Mouse (Mus musculus): ENCODE measurements around the gene Rtkn. TPM values are rescaled to one million over a fixed set of nuclear protein-coding genes. Genes with fewer than 3 reads are reported as not detected.
A peak's percentile ranks its signal among the peaks of the same experiment; 100 is the strongest.

The Rtkn gene
- polyA plus RNA-seq, 1 experiment from 2014 or later, result 23.6 TPM

DNA sequence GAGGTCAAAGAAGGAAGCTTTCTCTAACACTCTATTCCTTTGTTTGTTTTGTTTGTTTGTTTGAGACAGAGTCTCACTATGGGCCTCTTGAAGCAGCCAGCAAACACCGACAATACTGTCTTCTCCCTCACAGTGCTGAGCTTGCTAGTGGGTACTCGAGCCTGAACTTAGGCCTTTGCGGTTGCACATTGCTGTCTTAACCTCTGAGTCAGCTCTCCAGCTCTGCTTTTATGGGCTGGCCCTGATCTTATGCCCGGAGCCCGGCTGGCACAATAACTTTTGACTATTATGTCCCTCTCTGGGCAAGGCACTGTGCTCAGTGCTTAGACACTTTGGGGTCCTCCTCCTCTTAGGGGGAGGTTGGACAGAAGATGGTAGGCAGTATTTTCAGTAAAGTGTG, 34.6 kb downstream of the Rtkn start:
- peaks cover 8% of the 10 kb centered on the region; the same call in 1 of the 2 replicates for H3K4me1 ChIP-seq (replicated peaks)
- no peaks in the 10 kb centered on the region for H3K9me3 ChIP-seq
- no peaks in the 10 kb centered on the region for H3K27me3 ChIP-seq (replicated peaks)
- H3K27ac ChIP-seq, result no peak overlapping the region
- H3K4me2 ChIP-seq (replicated peaks), result no peak overlapping the region
- WGBS, result 73% methylated on average over 5 of the region's 5 CpGs
- no peaks in the 10 kb centered on the region for H3K36me3 ChIP-seq
- no peak overlapping the region for H3K9ac ChIP-seq
- no peak for ATAC-seq
- no peak overlapping the region for H3K4me3 ChIP-seq (replicated peaks)

DNA sequence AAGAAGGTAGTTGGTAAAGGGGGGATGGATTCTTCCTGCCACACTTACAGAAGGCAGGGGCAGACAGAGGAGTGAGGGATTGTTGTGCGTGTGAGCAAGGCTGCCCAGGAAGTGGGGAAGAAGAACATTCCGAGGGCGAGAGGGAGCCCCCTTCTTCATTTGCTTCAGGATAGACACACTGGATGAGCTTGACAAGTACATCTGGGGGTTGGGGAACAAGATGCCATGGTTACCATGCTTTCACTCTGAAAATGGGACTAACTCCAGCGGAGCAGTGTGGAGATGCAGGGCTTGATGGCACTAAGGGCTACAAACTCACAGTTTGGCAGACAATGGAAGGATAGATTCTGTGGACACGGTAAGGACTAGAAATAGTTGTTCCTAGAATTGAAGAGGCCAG, 35.8 kb downstream of the Rtkn start:
- H3K4me1 ChIP-seq (replicated peaks), result peaks cover 5% of the 10 kb centered on the region; the same call in 1 of the 2 replicates
- H3K36me3 ChIP-seq, result no peaks in the 10 kb centered on the region
- no peak overlapping the region for H3K27ac ChIP-seq
- no peaks in the 10 kb centered on the region for H3K27me3 ChIP-seq (replicated peaks)
- WGBS, result 77% methylated on average over 5 of the region's 5 CpGs
- no peak for ATAC-seq
- no peak overlapping the region for H3K4me2 ChIP-seq (replicated peaks)
- no peak overlapping the region for H3K9ac ChIP-seq
- H3K4me3 ChIP-seq (replicated peaks), result no peak overlapping the region
- no peaks in the 10 kb centered on the region for H3K9me3 ChIP-seq

DNA sequence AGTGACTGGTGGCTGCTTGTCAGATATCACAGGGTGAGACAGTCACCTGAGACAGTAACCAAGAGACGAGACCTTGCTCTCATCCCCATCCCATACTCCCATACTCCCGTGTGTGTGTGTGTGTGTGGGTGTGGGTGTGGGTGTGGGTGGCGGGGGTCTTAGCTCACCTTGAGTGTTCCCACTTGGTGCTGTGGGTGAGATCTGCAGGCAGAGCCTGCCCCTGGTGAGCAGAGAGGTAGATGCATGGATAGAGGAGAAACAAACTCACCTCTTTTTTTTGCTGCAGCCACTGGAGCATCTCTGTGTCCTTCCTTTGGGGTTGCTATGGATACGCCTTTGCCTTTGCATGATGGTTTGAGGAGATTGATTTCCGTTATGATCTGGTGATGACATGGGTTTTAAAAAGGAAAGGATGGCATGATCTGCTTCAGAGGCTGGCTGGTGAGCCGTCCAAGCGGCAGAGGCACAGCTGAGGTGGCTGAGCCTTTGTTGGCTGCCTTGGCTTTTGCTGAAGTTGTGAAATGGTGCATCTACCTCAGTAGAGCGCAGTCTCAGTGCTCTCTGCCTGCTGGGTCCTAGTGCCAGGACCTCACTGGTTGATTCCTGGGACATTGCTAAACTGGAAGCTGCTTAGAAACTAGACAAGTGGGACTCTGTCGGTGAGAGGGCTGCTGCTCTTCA, 37.1 kb downstream of the Rtkn start:
- no peak overlapping the region for H3K27ac ChIP-seq
- H3K9ac ChIP-seq, result no peak overlapping the region
- no peak overlapping the region for H3K4me2 ChIP-seq (replicated peaks)
- no peak overlapping the region for H3K4me3 ChIP-seq (replicated peaks)
- peaks cover 5% of the 10 kb centered on the region; the same call in 1 of the 2 replicates for H3K4me1 ChIP-seq (replicated peaks)
- H3K36me3 ChIP-seq, result no peaks in the 10 kb centered on the region
- ATAC-seq, result no peak
- H3K9me3 ChIP-seq, result no peaks in the 10 kb centered on the region
- 71% methylated on average over 9 of the region's 9 CpGs for WGBS
- no peaks in the 10 kb centered on the region for H3K27me3 ChIP-seq (replicated peaks)

DNA sequence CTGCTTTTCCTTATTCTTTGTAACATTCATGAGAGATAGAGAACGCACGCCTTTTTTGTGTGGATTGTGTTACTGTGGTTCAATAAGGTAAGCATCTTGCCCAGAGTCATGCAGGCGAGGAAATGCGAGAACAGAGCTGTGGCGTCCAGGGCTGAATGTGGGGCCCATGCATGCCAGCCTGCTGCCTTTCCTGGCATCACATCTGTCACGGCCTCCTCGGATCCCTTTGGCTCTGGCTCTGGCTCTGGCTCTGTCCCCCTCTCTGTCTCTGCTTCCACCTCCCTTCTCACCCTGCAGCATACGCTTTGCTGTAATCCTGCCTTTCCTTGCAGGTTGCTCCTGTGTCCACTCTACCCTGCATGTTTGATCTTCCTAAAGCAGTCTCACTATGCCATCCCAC, 40.7 kb downstream of the Rtkn start:
- Histone ChIP-seq H3K4me3 (replicated peaks) (no peak overlapping the region), H3K4me1 (replicated peaks) (peaks cover 12% of the 10 kb centered on the region), H3K27ac (no peak overlapping the region), H3K36me3 (no peaks in the 10 kb centered on the region), H3K9ac (no peak overlapping the region), H3K9me3 (no peaks in the 10 kb centered on the region), H3K4me2 (replicated peaks) (no peak overlapping the region), H3K27me3 (replicated peaks) (no peaks in the 10 kb centered on the region)
- WGBS, result 86% methylated on average over 8 of the region's 8 CpGs
- ATAC-seq, result no peak

DNA sequence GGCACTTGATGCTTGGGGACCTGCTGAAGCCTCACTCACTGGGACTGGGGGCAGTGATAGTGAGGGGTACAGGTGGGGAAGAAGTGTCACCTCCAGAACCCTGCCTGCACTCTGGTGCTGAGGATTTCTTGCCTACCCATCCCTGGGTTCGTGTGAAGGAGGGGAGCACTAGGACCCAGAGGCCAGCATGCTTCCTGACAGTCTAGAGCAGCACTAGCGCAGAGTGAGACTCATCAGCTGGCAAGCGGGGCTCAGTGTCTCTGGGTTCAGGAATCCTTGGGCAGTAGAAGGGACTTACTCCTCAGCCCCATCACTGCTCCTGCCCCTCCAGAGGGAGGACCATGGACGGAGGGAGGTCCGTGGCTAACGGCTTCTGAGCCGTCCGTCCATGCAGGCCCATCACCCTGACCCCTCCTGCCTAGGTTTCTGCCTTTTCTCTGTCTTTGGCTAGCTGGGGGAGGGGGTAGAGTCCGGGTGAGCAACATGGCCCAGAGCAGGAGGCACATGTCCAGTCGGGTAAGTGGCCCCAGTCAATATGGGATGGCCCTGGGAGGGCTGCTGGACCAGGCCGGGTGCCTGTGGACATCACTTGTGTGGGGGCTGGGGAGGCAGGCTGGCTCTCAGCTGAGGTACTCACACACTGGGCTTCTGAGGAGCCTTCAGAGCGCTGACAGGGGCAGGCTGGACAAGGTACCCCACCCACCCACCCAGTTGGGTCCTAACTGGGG, 44.3 kb downstream of the Rtkn start:
- Histone ChIP-seq H3K9ac (0 out of 2 replicates have a peak overlapping the region, but pooled peaks have one; percentile 23), H3K4me3 (replicated peaks) (peak overlapping the region; percentile 25), H3K4me2 (replicated peaks) (peak overlapping the region; percentile 60), H3K27ac (no peak overlapping the region), H3K4me1 (replicated peaks) (peaks cover 12% of the 10 kb centered on the region), H3K9me3 (no peaks in the 10 kb centered on the region), H3K27me3 (replicated peaks) (no peaks in the 10 kb centered on the region), H3K36me3 (peaks cover 10% of the 10 kb centered on the region; the same call in 1 of the 2 replicates)
- 25% methylated on average over 12 of the region's 12 CpGs for WGBS
- peak; percentile 64 for ATAC-seq

DNA sequence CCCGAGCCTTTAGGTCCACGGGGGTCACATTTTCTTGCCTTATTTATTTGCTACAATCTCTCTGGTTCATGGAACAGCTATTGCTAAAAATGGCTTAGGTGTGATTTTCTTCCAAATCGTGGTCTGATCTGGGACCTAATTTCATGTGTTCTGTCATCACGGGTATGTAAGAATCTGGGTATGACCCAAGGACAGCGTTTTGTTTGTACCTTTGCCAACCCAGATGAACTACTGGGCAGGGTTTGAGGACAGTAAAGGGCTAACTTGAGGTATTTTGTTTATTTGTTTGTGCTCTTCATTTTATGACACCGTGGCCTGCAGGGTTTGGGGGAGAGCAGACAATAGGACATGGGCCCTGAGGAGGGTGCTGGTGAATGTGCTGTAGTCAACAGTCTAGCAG, 45.3 kb downstream of the Rtkn start:
- H3K9me3 ChIP-seq, result no peaks in the 10 kb centered on the region
- H3K4me2 ChIP-seq (replicated peaks), result no peak overlapping the region
- peaks cover 10% of the 10 kb centered on the region; the same call in 1 of the 2 replicates for H3K36me3 ChIP-seq
- H3K4me3 ChIP-seq (replicated peaks), result no peak overlapping the region
- ATAC-seq, result no peak
- H3K9ac ChIP-seq, result no peak overlapping the region
- H3K27me3 ChIP-seq (replicated peaks), result no peaks in the 10 kb centered on the region
- no peak overlapping the region for H3K27ac ChIP-seq
- peaks cover 13% of the 10 kb centered on the region for H3K4me1 ChIP-seq (replicated peaks)
- 75% methylated on average over 6 of the region's 6 CpGs for WGBS

DNA sequence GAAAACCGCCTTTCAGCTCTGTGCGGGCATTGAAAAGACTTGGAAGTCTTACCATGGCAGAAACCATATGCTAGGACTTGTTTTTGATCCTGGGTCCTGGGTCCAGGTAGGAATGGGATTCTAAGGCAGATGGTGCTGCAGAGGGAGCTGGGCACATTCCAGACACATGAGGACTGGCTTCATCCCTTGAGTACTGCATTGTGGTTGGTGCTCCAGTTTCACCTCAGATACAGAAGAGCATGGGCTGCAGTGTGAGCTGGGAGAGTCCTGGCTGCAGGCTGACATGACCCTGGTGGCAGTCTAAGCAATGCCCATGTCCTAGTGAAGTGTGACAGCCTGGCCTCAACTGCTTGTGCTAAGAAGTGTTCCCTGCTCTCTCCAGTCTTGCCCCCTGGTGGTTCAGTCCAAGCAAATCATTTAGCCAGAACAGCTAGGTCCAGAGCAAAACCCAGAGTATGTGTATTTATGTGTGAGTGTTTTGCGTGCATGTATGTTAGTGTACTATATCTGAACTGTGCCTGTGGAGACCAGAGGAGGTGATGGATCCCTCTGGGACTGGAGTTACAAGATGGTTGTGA, 49.7 kb downstream of the Rtkn start:
- 86% methylated on average over 3 of the region's 3 CpGs for WGBS
- H3K36me3 ChIP-seq, result peaks cover 20% of the 10 kb centered on the region
- no peaks in the 10 kb centered on the region for H3K27me3 ChIP-seq (replicated peaks)
- peaks cover 10% of the 10 kb centered on the region; the same call in 1 of the 2 replicates for H3K4me1 ChIP-seq (replicated peaks)
- no peak for ATAC-seq
- H3K27ac ChIP-seq, result no peak overlapping the region
- no peaks in the 10 kb centered on the region for H3K9me3 ChIP-seq
- no peak overlapping the region for H3K9ac ChIP-seq
- no peak overlapping the region for H3K4me2 ChIP-seq (replicated peaks)
- no peak overlapping the region for H3K4me3 ChIP-seq (replicated peaks)

DNA sequence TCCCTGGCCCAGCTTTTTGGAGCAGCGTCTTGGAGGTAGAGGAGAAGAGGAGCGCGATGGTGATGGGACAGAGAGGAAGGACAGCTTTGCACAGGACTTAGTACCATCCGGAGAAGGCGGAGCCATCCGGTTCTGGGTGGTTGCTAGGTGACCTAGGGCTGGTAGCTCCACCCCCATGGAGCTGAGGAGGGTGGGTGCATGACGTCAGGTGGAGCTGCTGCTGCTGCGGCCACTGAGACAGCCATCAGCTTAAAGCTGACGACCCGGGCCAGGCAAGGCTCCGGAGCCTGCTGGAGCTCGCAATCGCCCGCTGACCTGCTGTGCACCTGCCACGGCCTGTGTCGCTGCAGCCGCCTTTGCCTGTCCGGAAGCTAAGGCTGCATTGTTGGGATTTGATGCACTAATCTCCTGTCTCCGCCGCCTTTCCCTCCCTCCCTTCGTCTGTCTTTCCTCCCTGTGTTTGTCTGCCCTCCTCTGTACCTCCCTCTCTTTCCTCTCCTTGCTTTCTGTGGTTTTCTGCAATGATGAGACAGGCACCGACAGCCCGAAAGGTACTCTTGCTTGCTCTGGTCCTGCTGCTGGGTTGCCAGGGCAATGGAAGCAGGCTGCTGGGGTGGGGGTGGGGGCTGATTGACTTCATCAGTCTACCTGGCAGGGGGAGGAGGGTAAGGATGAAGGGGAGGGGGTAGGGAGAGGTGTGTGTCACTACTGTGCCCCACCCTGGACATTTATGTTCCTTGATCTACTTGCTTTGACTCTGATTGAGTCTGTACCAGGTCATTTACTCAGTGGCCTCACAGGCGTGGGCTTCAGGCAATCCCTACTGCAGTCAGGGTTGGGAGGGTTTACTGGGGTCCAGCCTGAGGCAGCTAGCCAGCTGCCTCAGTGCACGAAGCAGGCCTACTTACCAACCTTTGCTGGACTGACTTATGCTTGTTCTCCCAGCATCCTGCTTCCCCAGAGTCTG, 50.9 kb downstream of the Rtkn start:
- 16% methylated on average over 25 of the region's 25 CpGs for WGBS
- peak; percentile 87 for ATAC-seq
- no peak overlapping the region for H3K27ac ChIP-seq
- peak overlapping the region; percentile 9; the same call in 1 of the 2 replicates for H3K4me3 ChIP-seq (replicated peaks)
- peak overlapping the region; percentile 45 for H3K4me2 ChIP-seq (replicated peaks)
- H3K4me1 ChIP-seq (replicated peaks), result peaks cover 8% of the 10 kb centered on the region; the same call in 1 of the 2 replicates
- H3K27me3 ChIP-seq (replicated peaks), result no peaks in the 10 kb centered on the region
- H3K36me3 ChIP-seq, result peaks cover 30% of the 10 kb centered on the region
- no peaks in the 10 kb centered on the region for H3K9me3 ChIP-seq
- H3K9ac ChIP-seq, result 0 out of 2 replicates have a peak overlapping the region, but pooled peaks have one; percentile 12

DNA sequence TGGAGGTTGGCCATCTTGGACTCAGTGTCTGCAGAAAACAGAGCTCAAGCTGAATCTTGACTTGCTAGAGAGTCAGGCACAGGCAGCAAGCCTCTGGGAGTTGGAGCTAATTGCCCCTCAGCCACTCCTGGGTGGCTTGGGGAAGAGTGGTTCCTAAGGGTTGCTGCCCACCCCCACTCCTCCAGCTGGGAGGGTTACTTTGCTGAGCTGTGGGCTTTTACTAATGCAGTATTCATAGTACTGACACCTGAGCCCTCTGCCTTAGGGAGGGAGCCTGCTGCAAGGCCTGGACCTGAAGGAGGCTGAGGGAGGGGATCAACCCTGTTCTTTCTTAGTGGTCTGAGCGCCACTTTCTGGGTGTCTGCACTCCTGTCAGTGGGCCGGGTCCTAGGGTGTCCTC, 51.7 kb downstream of the Rtkn start:
- H3K36me3 ChIP-seq, result peaks cover 38% of the 10 kb centered on the region
- H3K4me3 ChIP-seq (replicated peaks), result no peak overlapping the region
- H3K4me1 ChIP-seq (replicated peaks), result peaks cover 8% of the 10 kb centered on the region; the same call in 1 of the 2 replicates
- WGBS, result 95% methylated on average over 2 of the region's 2 CpGs
- no peaks in the 10 kb centered on the region for H3K27me3 ChIP-seq (replicated peaks)
- ATAC-seq, result no peak
- no peak overlapping the region for H3K4me2 ChIP-seq (replicated peaks)
- H3K9me3 ChIP-seq, result no peaks in the 10 kb centered on the region
- H3K9ac ChIP-seq, result no peak overlapping the region
- H3K27ac ChIP-seq, result no peak overlapping the region

DNA sequence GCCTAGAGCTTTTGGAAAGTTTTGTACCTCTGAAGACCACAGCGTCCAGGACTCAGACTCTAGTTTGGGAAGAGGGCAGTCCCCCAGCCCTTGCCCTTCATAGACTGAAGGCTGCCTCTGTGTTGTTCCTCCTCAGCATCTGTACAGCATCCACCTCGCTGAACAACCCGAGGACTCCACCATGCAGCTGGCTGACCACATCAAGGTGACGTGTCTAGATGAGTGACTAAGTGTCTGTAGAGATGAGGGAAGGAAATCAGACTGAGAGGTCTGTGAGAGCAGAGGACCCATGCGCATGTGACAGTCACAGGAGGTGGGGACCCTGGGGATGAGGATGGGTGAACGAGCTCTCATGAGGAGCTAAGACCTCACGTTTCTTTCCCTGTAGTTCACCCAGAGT, 58.3 kb downstream of the Rtkn start:
- Histone ChIP-seq H3K9me3 (no peaks in the 10 kb centered on the region), H3K36me3 (peaks cover 80% of the 10 kb centered on the region), H3K4me3 (replicated peaks) (no peak overlapping the region), H3K4me1 (replicated peaks) (no peaks in the 10 kb centered on the region), H3K27ac (no peak overlapping the region), H3K9ac (no peak overlapping the region), H3K4me2 (replicated peaks) (no peak overlapping the region), H3K27me3 (replicated peaks) (no peaks in the 10 kb centered on the region)
- ATAC-seq, result no peak
- WGBS, result 90% methylated on average over 7 of the region's 7 CpGs

DNA sequence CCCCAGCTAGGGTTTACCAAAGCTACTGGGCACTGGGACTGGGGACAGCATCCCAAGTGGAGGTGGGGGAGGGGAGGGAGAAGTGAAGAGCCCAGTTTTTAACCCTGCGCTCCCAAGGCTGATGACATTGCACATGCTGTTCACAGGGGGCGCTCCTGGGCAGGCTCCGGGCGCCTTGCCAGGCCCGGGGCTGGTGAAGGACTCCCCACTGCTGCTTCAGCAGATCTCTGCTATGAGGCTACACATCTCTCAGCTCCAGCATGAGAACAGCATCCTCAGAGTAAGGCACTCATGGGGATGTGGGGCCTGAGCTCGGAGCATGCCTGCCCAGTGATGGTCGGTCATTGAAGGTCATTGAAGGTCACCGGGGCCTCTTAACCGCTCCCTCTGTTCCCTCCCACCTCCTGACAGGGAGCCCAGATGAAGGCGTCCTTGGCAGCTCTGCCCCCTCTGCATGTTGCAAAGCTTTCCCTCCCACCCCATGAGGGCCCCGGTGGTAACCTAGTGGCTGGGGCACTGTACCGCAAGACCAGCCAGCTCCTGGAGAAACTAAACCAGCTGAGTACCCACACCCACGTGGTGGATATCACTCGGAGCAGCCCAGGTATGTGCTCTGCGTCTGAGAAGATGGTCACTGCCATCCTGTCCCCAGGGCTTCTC, 62.2 kb downstream of the Rtkn start:
- no peaks in the 10 kb centered on the region for H3K4me1 ChIP-seq (replicated peaks)
- H3K9ac ChIP-seq, result no peak overlapping the region
- H3K4me3 ChIP-seq (replicated peaks), result no peak overlapping the region
- WGBS, result 52% methylated on average over 15 of the region's 15 CpGs
- no peaks in the 10 kb centered on the region for H3K27me3 ChIP-seq (replicated peaks)
- no peaks in the 10 kb centered on the region for H3K9me3 ChIP-seq
- no peak overlapping the region for H3K27ac ChIP-seq
- no peak overlapping the region for H3K4me2 ChIP-seq (replicated peaks)
- H3K36me3 ChIP-seq, result peaks cover 60% of the 10 kb centered on the region
- ATAC-seq, result no peak

All from intestine, embryonic 15.5 days (tissue).